Mouse (Mus musculus): ENCODE results near the gene Nr1h4. TPM values are rescaled to one million over a fixed set of nuclear protein-coding genes. Genes with fewer than 3 reads are reported as not detected.

The Nr1h4 gene
- polyA plus RNA-seq, 1 experiment from 2014 or later = 12.4 TPM

DNA sequence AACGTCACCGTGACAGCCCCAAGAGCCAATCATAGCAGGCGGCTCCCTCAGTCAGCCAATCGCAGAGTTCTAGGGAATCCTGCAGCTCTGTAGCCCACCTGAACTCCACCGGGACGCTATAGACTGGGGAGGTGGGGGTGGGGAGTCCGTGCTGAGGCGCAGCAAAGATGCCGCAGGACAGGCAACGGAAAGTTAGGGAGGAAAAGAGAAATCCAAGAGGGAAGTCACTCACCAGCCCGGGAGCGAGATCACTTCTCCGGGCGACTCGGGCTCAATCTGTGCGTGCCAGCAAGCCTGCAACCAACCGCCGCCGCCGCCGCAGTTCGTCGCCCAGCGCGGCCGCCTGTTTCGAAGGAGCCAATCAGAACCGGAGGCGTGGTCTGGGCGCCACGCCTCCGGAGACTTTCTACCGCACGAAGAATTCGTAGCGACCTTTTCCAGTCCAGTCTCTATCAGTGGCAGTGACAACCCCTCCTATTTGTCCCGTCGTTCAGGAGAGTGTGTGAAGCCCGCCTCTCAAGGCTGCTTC lies 89.7 kb downstream of the Nr1h4 start, which contains the start of gene Gas2l3:
Gas2l3 (minus strand) TSS at position 345 of the 529 bp plus-strand sequence.
- Histone ChIP-seq H3K9me3 (replicated peaks; ENCODE audit: low read length) (no peaks in the 10 kb centered on the region), H3K27me3 (ENCODE audit: insufficient read depth, low read length) (no peaks in the 10 kb centered on the region), H3K36me3 (ENCODE audit: insufficient read depth, low read length) (no peaks in the 10 kb centered on the region), H3K27ac (peak within 1 kb of the TSS; percentile 57), H3K4me1 (replicated peaks; ENCODE audit: insufficient read depth, low read length) (no peaks in the 10 kb centered on the region), H3K4me3 (replicated peaks; ENCODE audit: low read depth, low read length) (peak within 1 kb of the TSS; percentile 59), H3K9ac (ENCODE audit: low read depth, low read length) (peak within 1 kb of the TSS; percentile 58), H3K4me2 (ENCODE audit: low read length) (peak within 1 kb of the TSS; percentile 80)
- under 1% methylated on average over 39 of the region's 39 CpGs for WGBS
- no peak for TF ChIP-seq CTCF (IDR thresholded peaks at IDR 0.05; ENCODE audit: low read depth)
- peak; percentile 93 for ATAC-seq (replicated peaks; ENCODE audit: low FRiP score, low read depth)
- peak; percentile 93 for DNase-seq (ENCODE audit: low spot score)

DNA sequence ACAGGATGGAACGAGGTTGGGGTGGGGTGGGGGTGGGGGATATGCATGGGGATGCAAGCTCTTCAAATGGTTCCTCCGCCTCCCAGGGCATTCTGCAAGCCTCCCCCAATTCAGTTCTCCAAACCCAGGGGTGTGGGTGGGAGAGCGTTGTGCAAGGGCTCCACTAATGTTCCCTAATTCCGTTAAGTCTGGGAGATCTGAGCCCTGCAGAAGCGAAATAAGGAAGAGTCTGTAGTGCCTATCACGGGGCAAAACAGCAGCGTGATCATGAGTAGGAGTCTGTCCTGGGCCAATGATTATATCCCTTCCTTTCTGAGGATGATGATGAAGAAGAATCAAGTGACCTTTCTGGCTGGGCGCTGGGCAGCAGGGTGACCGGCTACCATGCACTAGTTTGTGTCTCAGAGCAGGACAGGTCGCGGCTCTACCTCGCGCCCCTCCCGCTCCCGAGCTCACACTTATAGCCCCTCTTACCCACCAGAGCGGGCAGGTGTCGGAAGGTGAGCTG lies 90.2 kb downstream of the Nr1h4 start:
- H3K4me3 ChIP-seq (replicated peaks; ENCODE audit: low read depth, low read length) = peak overlapping the region; percentile 59
- H3K9ac ChIP-seq (ENCODE audit: low read depth, low read length) = peak overlapping the region; percentile 58
- H3K4me2 ChIP-seq (ENCODE audit: low read length) = peak overlapping the region; percentile 80
- no peaks in the 10 kb centered on the region for H3K4me1 ChIP-seq (replicated peaks; ENCODE audit: insufficient read depth, low read length)
- H3K9me3 ChIP-seq (replicated peaks; ENCODE audit: low read length) = no peaks in the 10 kb centered on the region
- H3K36me3 ChIP-seq (ENCODE audit: insufficient read depth, low read length) = no peaks in the 10 kb centered on the region
- DNase-seq (ENCODE audit: low spot score) (peak; percentile 19), ATAC-seq (replicated peaks; ENCODE audit: low FRiP score, low read depth) (peak; percentile 27)
- H3K27ac ChIP-seq = 0 out of 2 replicates have a peak overlapping the region, but pooled peaks have one; percentile 57
- no peak for TF ChIP-seq CTCF (IDR thresholded peaks at IDR 0.05; ENCODE audit: low read depth)
- no peaks in the 10 kb centered on the region for H3K27me3 ChIP-seq (ENCODE audit: insufficient read depth, low read length)
- under 1% methylated on average over 17 of the region's 17 CpGs for WGBS

DNA sequence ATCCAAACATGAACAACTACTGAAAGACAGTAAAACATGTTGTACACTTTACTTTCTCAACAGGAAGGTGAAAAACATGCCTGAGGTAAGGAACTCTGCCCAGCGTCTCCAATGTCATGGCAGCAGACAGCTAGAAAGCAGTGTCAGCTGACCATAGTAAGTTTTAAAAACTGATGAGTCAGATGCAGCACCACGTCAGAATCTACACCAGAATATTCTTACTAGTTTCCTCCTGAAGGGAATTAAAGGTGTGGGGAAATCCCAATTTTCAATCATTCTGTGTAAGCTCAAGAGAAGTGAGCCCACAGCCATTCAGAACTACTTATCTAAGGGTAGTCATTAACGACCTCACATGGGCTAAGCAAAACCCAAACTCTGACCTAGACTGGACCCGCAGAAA lies 90.7 kb downstream of the Nr1h4 start:
- no peak for ATAC-seq (replicated peaks; ENCODE audit: low FRiP score, low read depth)
- no peak for TF ChIP-seq CTCF (IDR thresholded peaks at IDR 0.05; ENCODE audit: low read depth)
- 7% methylated on average over 4 of the region's 4 CpGs for WGBS
- Histone ChIP-seq H3K4me1 (replicated peaks; ENCODE audit: insufficient read depth, low read length) (no peaks in the 10 kb centered on the region), H3K4me3 (replicated peaks; ENCODE audit: low read depth, low read length) (peak overlapping the region; percentile 59), H3K27ac (no peak overlapping the region), H3K36me3 (ENCODE audit: insufficient read depth, low read length) (no peaks in the 10 kb centered on the region), H3K4me2 (ENCODE audit: low read length) (peak overlapping the region; percentile 80), H3K27me3 (ENCODE audit: insufficient read depth, low read length) (no peaks in the 10 kb centered on the region), H3K9me3 (replicated peaks; ENCODE audit: low read length) (no peaks in the 10 kb centered on the region), H3K9ac (ENCODE audit: low read depth, low read length) (peak overlapping the region; percentile 58; the same call in 1 of the 2 replicates)
- DNase-seq (ENCODE audit: low spot score) = peak; percentile 9

DNA sequence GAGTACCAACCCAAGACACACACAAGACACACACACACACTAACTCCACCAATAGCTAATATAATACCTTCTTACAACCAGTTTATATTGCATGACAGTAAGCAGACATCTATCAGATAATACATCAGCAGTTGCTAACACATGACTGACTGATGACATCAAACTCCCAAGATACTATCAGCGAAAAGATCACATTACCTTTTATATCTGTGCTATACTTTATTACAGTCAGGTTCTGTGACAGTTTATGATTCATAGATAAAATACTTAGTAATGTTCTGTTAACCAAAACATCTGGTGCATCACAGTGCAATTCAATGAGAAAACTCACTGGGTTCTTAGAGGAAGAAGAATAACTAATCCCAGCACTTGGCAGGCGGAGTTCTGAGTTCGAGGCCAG lies 91.4 kb downstream of the Nr1h4 start:
- DNase-seq (ENCODE audit: low spot score) (no peak), ATAC-seq (replicated peaks; ENCODE audit: low FRiP score, low read depth) (no peak)
- Histone ChIP-seq H3K36me3 (ENCODE audit: insufficient read depth, low read length) (no peaks in the 10 kb centered on the region), H3K4me3 (replicated peaks; ENCODE audit: low read depth, low read length) (no peak overlapping the region), H3K9me3 (replicated peaks; ENCODE audit: low read length) (no peaks in the 10 kb centered on the region), H3K27me3 (ENCODE audit: insufficient read depth, low read length) (no peaks in the 10 kb centered on the region), H3K27ac (no peak overlapping the region), H3K4me2 (ENCODE audit: low read length) (no peak overlapping the region), H3K4me1 (replicated peaks; ENCODE audit: insufficient read depth, low read length) (no peaks in the 10 kb centered on the region), H3K9ac (ENCODE audit: low read depth, low read length) (no peak overlapping the region)
- WGBS = 96% methylated on average over 3 of the region's 3 CpGs
- no peak for TF ChIP-seq CTCF (IDR thresholded peaks at IDR 0.05; ENCODE audit: low read depth)

DNA sequence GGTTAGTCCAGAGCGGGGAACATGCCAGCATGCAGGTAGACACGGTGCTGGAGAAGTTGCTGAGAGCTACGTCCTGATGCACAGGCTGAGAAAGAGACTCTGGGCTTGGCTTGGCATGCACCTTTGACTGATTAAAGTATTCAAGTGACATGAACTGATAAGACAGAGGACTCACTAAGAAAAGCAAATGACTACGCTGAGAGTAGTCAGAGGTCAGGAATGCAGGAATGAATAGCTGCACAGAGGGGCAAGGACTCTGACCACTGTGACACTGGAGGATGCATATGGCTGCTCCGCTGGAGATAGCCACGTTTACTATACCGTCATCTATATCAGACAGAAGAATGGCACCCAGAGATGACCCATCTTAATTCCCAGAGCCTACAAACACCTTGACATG lies 94.0 kb downstream of the Nr1h4 start:
- 92% methylated on average over 7 of the region's 7 CpGs for WGBS
- no peak for ATAC-seq (replicated peaks; ENCODE audit: low FRiP score, low read depth)
- H3K4me3 ChIP-seq (replicated peaks; ENCODE audit: low read depth, low read length) = no peak overlapping the region

DNA sequence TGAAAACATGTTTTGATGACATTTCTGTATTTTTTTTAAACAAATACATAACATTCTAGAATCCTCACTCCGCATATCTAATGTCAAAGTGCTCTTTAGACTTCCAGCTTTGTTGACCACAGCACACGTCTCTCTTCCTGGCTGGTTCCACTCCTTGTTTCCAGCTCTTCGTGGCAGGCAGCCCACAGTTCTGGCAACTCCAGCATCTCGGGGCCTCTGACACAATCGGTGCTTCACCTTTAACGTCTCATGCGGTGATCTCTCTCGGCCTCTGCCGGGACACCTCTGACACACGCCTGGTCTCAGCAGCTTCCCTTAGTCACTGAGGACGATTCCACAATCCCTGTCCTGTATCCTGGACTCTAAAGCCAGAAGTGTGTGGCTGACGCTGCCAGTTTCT lies 95.4 kb downstream of the Nr1h4 start:
- H3K27me3 ChIP-seq (ENCODE audit: insufficient read depth, low read length) = no peaks in the 10 kb centered on the region
- H3K27ac ChIP-seq = no peak overlapping the region
- H3K9ac ChIP-seq (ENCODE audit: low read depth, low read length) = no peak overlapping the region
- 85% methylated on average over 12 of the region's 12 CpGs for WGBS
- no peak overlapping the region for H3K4me3 ChIP-seq (replicated peaks; ENCODE audit: low read depth, low read length)
- ATAC-seq (replicated peaks; ENCODE audit: low FRiP score, low read depth) = no peak
- no peak for DNase-seq (ENCODE audit: low spot score)
- no peaks in the 10 kb centered on the region for H3K36me3 ChIP-seq (ENCODE audit: insufficient read depth, low read length)
- H3K9me3 ChIP-seq (replicated peaks; ENCODE audit: low read length) = no peaks in the 10 kb centered on the region
- no peak for TF ChIP-seq CTCF (IDR thresholded peaks at IDR 0.05; ENCODE audit: low read depth)
- no peak overlapping the region for H3K4me2 ChIP-seq (ENCODE audit: low read length)
- H3K4me1 ChIP-seq (replicated peaks; ENCODE audit: insufficient read depth, low read length) = no peaks in the 10 kb centered on the region

More for the DNA sequence above, 94.0 kb downstream of the Nr1h4 start:
- Histone ChIP-seq H3K36me3 (ENCODE audit: insufficient read depth, low read length) (no peaks in the 10 kb centered on the region), H3K4me2 (ENCODE audit: low read length) (no peak overlapping the region), H3K9ac (ENCODE audit: low read depth, low read length) (no peak overlapping the region), H3K9me3 (replicated peaks; ENCODE audit: low read length) (no peaks in the 10 kb centered on the region), H3K27ac (no peak overlapping the region), H3K4me1 (replicated peaks; ENCODE audit: insufficient read depth, low read length) (no peaks in the 10 kb centered on the region), H3K27me3 (ENCODE audit: insufficient read depth, low read length) (no peaks in the 10 kb centered on the region)
- TF ChIP-seq CTCF (IDR thresholded peaks at IDR 0.05; ENCODE audit: low read depth) = no peak
- no peak for DNase-seq (ENCODE audit: low spot score)

All from kidney, postnatal 0 days (tissue).